Mouse (Mus musculus) liver, embryonic 14.5 days (tissue): ENCODE data around the gene Ipcef1. TPM values are rescaled to one million over a fixed set of nuclear protein-coding genes. Genes with fewer than 3 reads are reported as not detected.
"Not testable (repeated sequence)": the region's sequence is repeated elsewhere in the genome, so short reads cannot be mapped to it uniquely, and the experiment has no call there.

Experiments used
- ATAC-seq: fragments of 200-750 bp; cut with Nextera tagmentation; 2 replicates; pipeline ENCODE4 v1.8.0; 2017; ENCODE audit warnings: moderate number of reproducible peaks, mild to moderate bottlenecking, moderate library complexity; ENCODE audit not compliant: insufficient read depth
- DNase-seq, 3 experiments: peaks; one replicate each; pipeline ENCODE4 v3.0.0-alpha.2; 2012 to 2013; ENCODE audit warnings: low read depth in 3 of 3, low spot score in 3 of 3
- H3K27ac ChIP-seq: fragments of 300-500 bp; sonication (generic); 2 replicates; pipeline ENCODE4 v1.5.1; 2014; ENCODE audit warnings: moderate library complexity, mild to moderate bottlenecking, control low read depth, inconsistent platforms
- H3K27me3 ChIP-seq: fragments of 300-500 bp; sonication (generic); 2 replicates; pipeline ENCODE4 v1.6.1; 2014; ENCODE audit warnings: mild to moderate bottlenecking, low read length, moderate library complexity; ENCODE audit not compliant: control insufficient read depth, insufficient read depth
- H3K36me3 ChIP-seq: fragments of 300-500 bp; sonication (generic); replicated peaks from 2 replicates; pipeline ENCODE4 v1.6.1; 2014; ENCODE audit warnings: low read depth; ENCODE audit not compliant: control insufficient read depth, insufficient read depth
- H3K4me1 ChIP-seq, 2 experiments: fragments of 200-500 bp in 1 of 2; fragments of 300-500 bp in 1 of 2; sonication (generic) in 1 of 2; replicated peaks; 2 replicates each; pipeline ENCODE4 v1.6.1; 2012 to 2014; ENCODE audit warnings: antibody characterized with exemption in 1 of 2, inconsistent platforms in 1 of 2, low read length in 1 of 2; ENCODE audit not compliant: control insufficient read depth in 2 of 2, insufficient read depth in 2 of 2
- H3K4me2 ChIP-seq: fragments of 300-500 bp; sonication (generic); 2 replicates; pipeline ENCODE4 v1.6.1; 2014; ENCODE audit warnings: low read depth, mild to moderate bottlenecking, control low read depth, moderate library complexity
- H3K4me3 ChIP-seq, 2 experiments: fragments of 200-500 bp in 1 of 2; fragments of 300-500 bp in 1 of 2; sonication (generic) in 1 of 2; 2 replicates each; pipeline ENCODE4 v1.5.1; 2012 to 2014; ENCODE audit warnings: low read depth in 2 of 2, low read length in 2 of 2, mild to moderate bottlenecking in 2 of 2, control low read depth in 1 of 2, inconsistent platforms in 1 of 2, moderate library complexity in 1 of 2; ENCODE audit not compliant: insufficient read depth in 1 of 2
- H3K9ac ChIP-seq: fragments of 300-500 bp; sonication (generic); replicated peaks from 2 replicates; pipeline ENCODE4 v1.6.1; 2014; ENCODE audit warnings: mild to moderate bottlenecking, control low read depth, moderate library complexity
- H3K9me3 ChIP-seq: fragments of 300-500 bp; sonication (generic); 2 replicates; pipeline ENCODE4 v1.6.1; 2016; ENCODE audit warnings: low read length, mixed read lengths; ENCODE audit not compliant: control insufficient read depth
- CTCF ChIP-seq: IDR thresholded peaks from 2 replicates; pipeline ENCODE4 v1.5.1; 2016; ENCODE audit warnings: antibody characterized with exemption, low read depth, control low read depth
- EP300 ChIP-seq: IDR thresholded peaks from 2 replicates; pipeline ENCODE4 v1.6.1; 2016; ENCODE audit warnings: antibody characterized with exemption, low read depth
- WGBS: fragments of 180-500 bp; shearing (Covaris S2); extraction: QIAGEN DNeasy Blood & Tissue Kit; methylation state at CpG from one replicate; pipeline ENCODE4 v1.1.7; 2014; ENCODE audit not compliant: insufficient replicate concordance; 5-methylcytosine and 5-hydroxymethylcytosine counted together
- polyA plus RNA-seq, 2 experiments: library from polyadenylated mRNA; depleted of rRNA in 1 of 2; stranded (reverse) in 1 of 2; unstranded in 1 of 2; fragments of >200 nt; fragmentation: Nextera tagmentation in 1 of 2; extraction: Ambion mirVana in 1 of 2; gene quantifications; 2 replicates each; pipeline versions ENCODE4 v1.2.1 to v1.2.3; 2012 to 2014

Ipcef1 gene
- polyA plus RNA-seq, 2 experiments, result 0.50 to 0.71 TPM

DNA sequence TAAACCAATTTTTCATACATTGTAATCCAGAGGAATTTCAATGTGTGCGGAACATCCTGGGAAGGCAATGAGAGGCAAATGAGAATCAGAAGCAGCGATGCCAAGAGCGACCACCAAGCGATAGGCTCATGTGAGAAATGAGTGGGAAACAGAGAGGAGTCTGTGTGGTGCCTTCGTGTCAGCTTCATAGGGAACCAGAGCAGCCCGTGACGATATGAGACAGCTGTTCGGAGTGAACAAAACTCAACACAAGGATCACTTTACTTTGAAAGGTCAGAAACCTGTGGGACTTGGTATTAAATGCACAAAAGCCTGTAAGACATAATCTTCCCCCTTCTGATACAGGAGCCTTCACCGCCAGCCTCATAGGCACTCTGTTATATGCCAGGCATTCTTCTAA lies 31.7 kb downstream of the Ipcef1 start:
- WGBS, result 77% methylated on average over 9 of the region's 9 CpGs

GRCm38 (mm10) chr10:7019781-7020386 lies 32.4 kb downstream of the Ipcef1 start:
- H3K27ac ChIP-seq, result no peak overlapping the region
- DNase-seq (no peak), ATAC-seq (no peak)
- no peaks in the 10 kb centered on the region for H3K9me3 ChIP-seq
- H3K27me3 ChIP-seq, result no peaks in the 10 kb centered on the region
- TF ChIP-seq CTCF, result no peak
- TF ChIP-seq EP300, result no peak
- 66% methylated on average over 7 of the region's 7 CpGs for WGBS
- H3K4me1 ChIP-seq, result no peaks in the 10 kb centered on the region
- no peak overlapping the region for H3K4me2 ChIP-seq
- no peak overlapping the region for H3K4me3 ChIP-seq
- no peak overlapping the region for H3K9ac ChIP-seq
- H3K36me3 ChIP-seq, result no peaks in the 10 kb centered on the region

More for the DNA sequence above, 31.7 kb downstream of the Ipcef1 start:
- Histone ChIP-seq H3K27ac (no peak overlapping the region), H3K4me1 (no peaks in the 10 kb centered on the region), H3K9me3 (no peaks in the 10 kb centered on the region), H3K27me3 (no peaks in the 10 kb centered on the region), H3K4me3 (no peak overlapping the region), H3K4me2 (no peak overlapping the region), H3K9ac (no peak overlapping the region), H3K36me3 (no peaks in the 10 kb centered on the region)
- DNase-seq, result no peak
- ATAC-seq, result no peak
- no peak for TF ChIP-seq CTCF
- no peak for TF ChIP-seq EP300

DNA sequence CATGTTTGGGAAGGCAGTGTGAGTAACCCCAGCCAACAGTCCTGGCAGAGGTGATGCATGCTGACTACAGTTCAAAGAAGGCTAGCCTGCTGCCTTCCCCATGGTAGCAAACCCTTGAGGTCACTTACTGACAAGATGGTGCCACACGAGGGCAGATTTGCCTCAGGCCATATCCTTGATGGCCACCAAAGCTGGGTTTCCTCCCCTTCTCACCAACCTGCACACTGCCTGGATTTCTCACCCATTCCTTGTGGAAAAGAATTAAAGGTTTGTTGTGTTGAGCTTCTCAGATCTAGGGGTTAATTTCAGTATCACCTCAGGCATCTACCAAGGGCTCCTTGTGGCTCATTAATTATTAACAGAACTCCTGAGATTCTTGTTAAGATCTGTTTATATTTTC lies 37.1 kb downstream of the Ipcef1 start:
- no peak overlapping the region for H3K4me3 ChIP-seq
- H3K27ac ChIP-seq, result no peak overlapping the region
- H3K27me3 ChIP-seq, result no peaks in the 10 kb centered on the region
- no peak overlapping the region for H3K4me2 ChIP-seq
- ATAC-seq (no peak), DNase-seq (no peak)
- H3K4me1 ChIP-seq, result no peaks in the 10 kb centered on the region
- TF ChIP-seq CTCF, result 0 out of 2 replicates have a peak, but pooled peaks have one; percentile 12
- TF ChIP-seq EP300, result no peak
- no peaks in the 10 kb centered on the region for H3K9me3 ChIP-seq
- 55% methylated on average over 1 of the region's 1 CpGs for WGBS
- H3K36me3 ChIP-seq, result no peaks in the 10 kb centered on the region
- H3K9ac ChIP-seq, result no peak overlapping the region

DNA sequence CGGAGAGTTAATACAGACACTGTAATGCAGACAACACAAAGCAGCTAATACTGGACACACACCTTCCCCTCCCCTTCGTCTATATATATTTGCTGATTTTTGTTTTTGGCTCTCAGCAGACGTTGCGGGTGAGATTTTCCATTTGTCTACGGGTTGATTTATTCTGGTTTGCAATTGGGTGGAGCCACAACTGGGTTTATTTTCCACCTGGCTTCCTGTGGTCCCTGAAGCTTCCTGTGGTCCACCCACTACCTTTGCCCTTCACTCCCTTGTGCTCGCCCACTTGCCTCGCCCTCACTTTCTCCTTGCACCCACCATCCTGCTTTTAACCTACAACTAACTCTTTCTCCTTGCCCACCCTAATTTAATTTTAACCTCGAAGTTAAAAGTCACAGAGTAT lies 41.7 kb downstream of the Ipcef1 start:
- Histone ChIP-seq H3K27me3 (no peaks in the 10 kb centered on the region), H3K36me3 (no peaks in the 10 kb centered on the region), H3K9me3 (no peaks in the 10 kb centered on the region), H3K4me3 (no peak overlapping the region), H3K4me2 (no peak overlapping the region), H3K9ac (no peak overlapping the region), H3K27ac (no peak overlapping the region), H3K4me1 (no peaks in the 10 kb centered on the region)
- TF ChIP-seq CTCF, result no peak
- TF ChIP-seq EP300, result no peak
- 57% methylated on average over 8 of the region's 8 CpGs for WGBS
- DNase-seq (no peak), ATAC-seq (no peak)

- WGBS, result 45% methylated on average over 5 of the region's 5 CpGs
- Histone ChIP-seq H3K4me1 (no peaks in the 10 kb centered on the region), H3K9ac (no peak overlapping the region), H3K4me3 (no peak overlapping the region), H3K9me3 (no peaks in the 10 kb centered on the region), H3K27ac (no peak overlapping the region), H3K4me2 (no peak overlapping the region), H3K36me3 (no peaks in the 10 kb centered on the region), H3K27me3 (no peaks in the 10 kb centered on the region)
- no peak for DNase-seq
- TF ChIP-seq CTCF (no peak), EP300 (no peak)
- no peak for ATAC-seq
Measured at GRCm38 (mm10) chr10:7004980-7005538, 47.2 kb downstream of the Ipcef1 start.

- not testable (repeated sequence) for ATAC-seq, H3K27ac ChIP-seq, H3K4me1 ChIP-seq, H3K27me3 ChIP-seq, DNase-seq, H3K4me3 ChIP-seq, H3K4me2 ChIP-seq, H3K9me3 ChIP-seq, H3K36me3 ChIP-seq, H3K9ac ChIP-seq
Measured at GRCm38 (mm10) chr10:7003898-7004297, 48.4 kb downstream of the Ipcef1 start.
